Mouse (Mus musculus): ENCODE results near the gene Inip. TPM values are rescaled to one million over a fixed set of nuclear protein-coding genes. Genes with fewer than 3 reads are reported as not detected.

Inip gene
- polyA plus RNA-seq (2021; fragmentation: Nextera tagmentation) = 20.1 and 20.3 TPM in 2 replicates
- long read RNA-seq, experiment 1, transcript Inip-203 (3 exons, 1,654 nt) = minor isoform, 42 of 122 reads
- long read RNA-seq, experiment 1, transcript Inip-201 (5 exons, 3,237 nt) = major isoform, 48 of 122 reads
- long read RNA-seq, experiment 1, transcript Inip-202 (4 exons, 1,438 nt) = minor isoform, 18 of 122 reads
- long read RNA-seq, experiment 1, partial matches to known transcripts = 3 of 122 reads
- long read RNA-seq, experiment 1, other reads (novel, unspliced or antisense) = 10 of 122 reads
- long read RNA-seq, experiment 2, transcript Inip-203 (3 exons, 1,654 nt) = minor isoform, 13 of 38 reads
- long read RNA-seq, experiment 2, transcript Inip-201 (5 exons, 3,237 nt) = major isoform, 15 of 38 reads
- long read RNA-seq, experiment 2, partial matches to known transcripts = 1 of 38 reads
- long read RNA-seq, experiment 2, other reads (novel, unspliced or antisense) = 7 of 38 reads

GRCm38 (mm10) chr4:59801489-59801888 is at the start of gene Inip:
Gene Inip, minus strand, starts transcription at chr4:59801589.

GRCm38 (mm10) chr4:59805181-59805967 is 4.0 kb upstream of the Inip start, which contains the start of gene Snx30:
Gene Snx30, plus strand, starts transcription at chr4:59805840.

Other genes with a start within 250 kb of the Inip start
- gene Hsdl2, start 220.0 kb downstream of the Inip start, polyA plus RNA-seq (2021; fragmentation: Nextera tagmentation) = 35.9 and 46.4 TPM in 2 replicates
- 2.2 and 9.5 TPM in 2 replicates for gene E130308A19Rik, start 175.4 kb downstream of the Inip start, polyA plus RNA-seq (2021; fragmentation: Nextera tagmentation)
- 3.3 and 7.6 TPM in 2 replicates for gene Snx30, start 4.3 kb upstream of the Inip start, polyA plus RNA-seq (2021; fragmentation: Nextera tagmentation)
- 0.04 TPM in 1 of 2 replicates, not detected in the other for gene Slc46a2, start 113.5 kb upstream of the Inip start, polyA plus RNA-seq (2021; fragmentation: Nextera tagmentation)
- gene Mup4, start 159.1 kb upstream of the Inip start, polyA plus RNA-seq (2021; fragmentation: Nextera tagmentation) = not detected in 2 replicates
- gene Mup6, start 162.7 kb upstream of the Inip start, polyA plus RNA-seq (2021; fragmentation: Nextera tagmentation) = not detected in 2 replicates

Data from left cerebral cortex, adult 6 months (tissue).